Mouse (Mus musculus) yolk sac, embryonic 10.5 days (tissue): ENCODE measurements around the gene Mettl15.

Source experiments
- DNase-seq: peaks from one replicate; pipeline ENCODE4 v3.0.0-alpha.2; 2017; ENCODE audit warnings: low spot score

The Mettl15 gene

DNA sequence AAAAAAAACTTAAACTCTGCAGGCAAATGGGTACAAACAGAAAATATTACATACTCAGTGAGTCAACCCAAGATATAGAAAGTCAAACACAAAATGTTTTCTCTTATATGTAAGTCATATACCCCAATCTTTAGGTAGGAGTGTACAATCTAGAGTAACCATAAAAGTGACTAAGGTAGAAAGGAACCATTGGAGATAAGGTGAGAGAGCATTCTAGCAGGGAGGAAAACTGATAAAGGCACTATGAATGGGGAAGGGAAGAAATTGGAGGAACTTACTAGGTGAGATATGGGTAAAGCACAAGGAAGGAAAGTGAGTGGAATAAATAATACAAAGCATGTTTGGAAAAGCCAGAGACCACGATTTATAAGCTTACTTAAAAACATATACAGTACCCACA lies 122.0 kb downstream of the Mettl15 start:
- no peak for DNase-seq

DNA sequence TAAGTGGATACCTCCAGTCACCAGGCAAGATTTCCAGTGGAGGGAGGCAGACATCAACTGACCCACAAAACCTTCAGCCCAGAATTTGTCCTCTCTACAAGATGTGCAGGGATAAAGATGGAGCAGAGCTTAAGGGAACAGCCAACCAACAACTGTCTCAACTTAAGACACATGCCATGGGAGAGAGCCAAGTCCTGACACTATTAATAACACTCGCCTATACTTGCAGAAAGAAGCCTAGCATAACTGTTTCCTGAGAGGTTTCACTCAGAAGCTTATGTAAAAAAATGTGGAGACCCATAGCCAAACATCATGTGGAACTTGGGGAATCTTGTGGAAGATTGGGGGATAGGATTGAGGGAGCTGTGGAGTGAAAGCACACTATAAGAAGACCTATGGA lies 124.4 kb downstream of the Mettl15 start:
- DNase-seq, result no peak

DNA sequence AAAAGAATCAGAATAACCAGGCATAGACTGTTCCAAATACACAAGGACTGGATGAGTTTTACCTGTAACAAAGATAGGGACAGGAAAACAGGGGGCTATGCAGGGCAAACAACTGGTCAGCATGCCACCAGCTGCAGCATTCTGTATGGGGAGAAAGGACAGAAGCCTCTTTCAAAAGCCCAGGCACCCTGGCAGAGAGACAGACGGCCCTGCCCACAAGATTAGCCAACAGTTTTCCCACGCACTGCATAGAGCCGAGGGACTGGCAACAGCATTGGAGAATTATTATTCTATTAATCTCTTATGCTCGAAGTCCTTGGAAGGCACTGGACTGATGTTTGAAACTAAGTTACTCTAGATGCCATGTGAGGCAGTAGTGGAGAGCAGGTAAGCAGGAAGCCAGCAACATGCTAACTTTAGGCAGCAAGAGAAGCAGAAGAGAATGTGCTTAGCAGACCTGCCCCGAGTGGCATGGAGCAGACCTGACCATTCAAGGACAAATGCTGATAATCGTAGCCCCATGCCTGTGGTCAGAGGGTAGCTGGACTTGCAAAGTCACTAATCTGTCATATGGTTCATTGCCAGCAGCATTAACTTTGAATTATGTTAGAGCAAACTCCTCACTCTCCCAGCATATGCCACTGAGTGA lies 127.0 kb downstream of the Mettl15 start:
- no peak for DNase-seq

DNA sequence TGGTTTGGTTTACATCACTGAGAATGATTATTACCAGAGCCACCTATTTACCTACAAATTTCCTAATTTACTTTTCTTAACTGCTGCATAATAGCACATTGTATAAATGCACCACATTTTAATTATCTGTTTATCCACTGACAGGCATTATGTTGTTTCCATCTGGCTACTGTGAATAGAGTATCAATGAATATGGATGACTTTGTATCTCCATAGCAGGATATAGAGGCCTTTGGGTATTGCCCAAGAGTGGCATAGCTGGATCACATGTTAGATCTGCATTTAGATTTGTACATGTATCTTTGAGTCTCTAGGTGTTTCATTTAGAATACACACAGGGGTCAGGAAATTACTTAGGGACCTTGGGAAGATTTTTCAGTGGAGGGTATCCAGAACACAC lies 133.3 kb downstream of the Mettl15 start:
- DNase-seq, result no peak

DNA sequence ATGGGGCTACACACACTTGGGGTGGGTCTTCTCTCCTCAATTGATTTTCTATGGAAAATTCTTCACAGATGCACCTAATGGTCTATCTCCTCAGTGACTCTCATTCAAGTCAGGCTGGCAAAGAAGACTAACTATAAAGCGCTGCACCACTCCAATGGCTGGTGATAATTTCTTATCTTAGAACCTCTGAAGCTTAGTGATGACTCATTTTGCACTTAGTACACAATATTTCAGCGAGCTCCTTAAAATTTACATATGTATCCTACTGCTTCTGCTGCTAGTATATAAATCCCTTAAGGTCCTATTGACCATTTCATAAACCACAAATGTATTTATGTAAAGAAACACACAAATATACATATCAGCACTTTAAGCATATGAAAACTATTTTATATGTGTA lies 136.1 kb downstream of the Mettl15 start:
- no peak for DNase-seq

DNA sequence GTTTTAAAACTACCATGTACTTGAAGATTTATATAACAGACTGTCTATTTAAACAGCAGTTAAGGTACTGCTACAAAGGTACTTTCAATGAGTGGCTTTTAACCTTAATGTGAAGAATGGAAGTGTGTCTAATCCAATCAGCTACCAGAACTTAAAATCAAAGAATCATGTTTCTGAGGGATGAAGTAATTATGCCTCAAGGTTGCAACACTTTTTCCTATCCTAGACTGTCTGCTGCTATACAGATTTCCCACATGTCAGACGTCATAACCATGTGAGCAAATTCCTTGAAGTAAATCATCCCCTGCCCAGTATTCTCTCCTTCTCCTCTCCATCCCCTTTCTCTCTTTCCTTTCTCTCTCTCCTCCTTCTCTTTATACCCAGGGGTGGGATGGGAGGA lies 140.2 kb downstream of the Mettl15 start:
- DNase-seq, result no peak

DNA sequence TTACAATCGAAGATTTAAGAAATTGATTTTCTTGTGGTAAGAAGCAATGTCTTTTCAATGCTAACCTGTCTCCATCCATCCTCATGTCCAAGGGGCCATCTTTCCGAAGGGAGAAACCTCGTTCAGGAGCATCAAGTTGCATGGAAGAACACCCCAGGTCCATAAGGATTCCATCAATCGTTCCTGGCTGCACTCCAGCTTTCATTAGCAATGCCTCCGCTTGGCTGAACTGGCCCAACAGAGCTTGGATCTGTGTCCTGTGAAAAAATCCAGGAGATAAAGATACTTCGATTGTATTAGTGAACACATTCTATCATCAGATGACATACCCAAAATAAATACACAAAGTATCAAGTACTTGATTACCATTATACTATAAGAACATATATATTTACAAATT lies 143.3 kb downstream of the Mettl15 start:
- DNase-seq, result no peak

DNA sequence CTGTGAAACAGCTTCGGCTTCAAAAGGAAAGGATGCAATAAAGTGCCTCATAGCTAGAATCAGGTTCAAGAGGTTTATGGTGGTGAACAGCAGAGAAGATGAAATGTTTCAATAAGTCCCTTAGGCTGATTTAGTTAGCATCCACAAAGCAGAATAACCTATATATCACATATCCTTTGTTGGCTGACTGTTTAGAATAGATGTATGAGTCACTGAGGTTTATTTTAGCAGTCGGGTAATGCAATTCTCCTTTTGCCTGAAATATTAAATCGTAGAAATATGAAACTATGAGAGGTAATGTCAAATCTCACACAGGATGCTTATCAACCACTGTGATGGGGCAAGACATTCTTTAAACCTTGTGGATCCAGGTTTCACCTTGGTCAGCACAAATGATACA lies 149.8 kb downstream of the Mettl15 start:
- DNase-seq, result no peak

DNA sequence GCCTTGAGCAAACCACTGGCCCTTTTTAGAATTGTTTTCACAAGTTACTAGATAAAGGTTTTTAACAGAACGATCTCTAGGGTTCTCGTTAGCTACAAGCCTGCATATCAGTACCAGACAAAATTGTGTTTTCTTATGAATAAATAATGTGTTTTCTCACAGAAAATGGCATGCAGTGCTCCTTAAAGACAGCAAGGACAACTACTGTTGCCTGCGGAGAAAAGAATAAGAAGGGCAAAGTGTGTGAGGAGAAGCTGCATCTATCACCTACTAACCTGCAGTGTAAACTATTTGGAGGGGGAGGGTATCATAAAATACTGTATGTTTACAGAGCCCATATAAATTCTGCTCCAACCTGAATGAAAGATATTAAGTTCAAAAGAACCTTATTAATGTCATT lies 150.6 kb downstream of the Mettl15 start:
- DNase-seq, result no peak

DNA sequence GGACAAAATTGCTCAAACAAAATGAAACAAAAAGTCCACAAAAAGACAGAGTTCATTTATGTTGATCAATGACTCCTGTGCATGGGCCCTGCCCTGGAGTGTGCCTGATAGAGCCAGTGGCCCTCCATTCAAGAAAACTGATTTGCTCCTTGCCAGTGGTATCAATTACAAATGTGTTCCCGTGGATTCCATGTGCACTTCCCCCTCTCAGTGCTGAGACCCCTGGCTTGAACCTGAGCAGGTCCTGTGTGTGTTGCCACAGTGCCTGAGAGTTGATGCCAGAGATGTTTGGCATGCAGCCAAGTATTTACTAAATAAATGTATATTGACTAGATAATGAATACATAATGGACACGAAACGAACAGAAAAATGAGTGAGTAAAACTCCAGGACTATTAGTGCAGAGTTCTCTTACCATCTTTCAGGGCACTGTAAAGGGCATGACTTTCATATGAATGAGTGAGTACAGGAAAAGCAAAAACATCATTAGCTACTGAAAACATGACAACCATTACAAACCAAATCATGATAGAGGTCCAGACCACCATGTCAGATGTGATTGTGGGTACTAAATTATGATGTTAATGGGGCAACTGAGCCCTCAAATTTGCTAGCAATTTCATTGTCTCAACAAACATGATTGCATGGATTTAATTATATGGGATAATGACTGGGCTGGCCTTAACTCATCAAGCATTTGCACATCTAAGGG lies 174.6 kb downstream of the Mettl15 start:
- no peak for DNase-seq

DNA sequence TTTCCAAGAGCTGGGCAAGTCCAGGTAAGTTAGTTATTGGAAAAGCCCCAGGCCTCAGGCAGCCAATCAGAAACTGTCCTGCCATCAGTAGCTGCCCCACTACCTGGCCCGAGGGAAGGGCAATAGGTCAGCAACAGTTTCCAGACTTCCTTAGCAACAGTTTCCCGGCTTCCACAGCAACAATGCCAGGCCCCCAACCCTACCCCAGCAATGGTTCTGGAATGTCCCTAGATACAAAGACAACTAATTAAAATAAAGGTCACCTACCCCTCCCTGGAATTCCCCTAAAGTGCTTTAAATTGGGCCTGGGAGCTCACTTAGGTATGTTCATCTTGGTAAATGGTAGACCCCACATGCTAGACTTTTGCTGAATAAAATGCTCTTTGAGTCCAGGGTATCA lies 230.9 kb downstream of the Mettl15 start:
- no peak for DNase-seq
